Mouse (Mus musculus) liver, postnatal 0 days (tissue): ENCODE results near the gene Cpd.

ENCODE experiments used
- CTCF ChIP-seq: sonication (generic); IDR thresholded peaks from 2 replicates; pipeline ENCODE4 v1.5.1; 2016; ENCODE audit warnings: antibody characterized with exemption, low read depth
- EP300 ChIP-seq: IDR thresholded peaks from 2 replicates; pipeline ENCODE4 v1.6.1; 2016; ENCODE audit warnings: antibody characterized with exemption, low read depth, mild to moderate bottlenecking

- TF ChIP-seq CTCF (no peak), EP300 (no peak)
Observed at GRCm38 (mm10) chr11:76861185-76861584, 14.4 kb upstream of the Cpd start.
